Mouse (Mus musculus) intestine, postnatal 0 days (tissue): ENCODE results near the gene Epb41l2. TPM values are rescaled to one million over a fixed set of nuclear protein-coding genes. Genes with fewer than 3 reads are reported as not detected.

ENCODE experiments used
- ATAC-seq: fragments of 200-750 bp; cut with Nextera tagmentation; 2 replicates; pipeline ENCODE4 v1.8.0; 2017; ENCODE audit warnings: mild to moderate bottlenecking, moderate TSS enrichment, moderate library complexity
- H3K27ac ChIP-seq: fragments of 300-500 bp; sonication (generic); 2 replicates; pipeline ENCODE4 v1.5.1; 2014; ENCODE audit warnings: mild to moderate bottlenecking, low read depth, low read length, moderate library complexity
- H3K27me3 ChIP-seq: fragments of 300-500 bp; sonication (generic); replicated peaks from 2 replicates; pipeline ENCODE4 v1.6.1; 2014; ENCODE audit warnings: low read length, mixed read lengths; ENCODE audit not compliant: control insufficient read depth, insufficient read depth
- H3K36me3 ChIP-seq: fragments of 300-500 bp; sonication (generic); 2 replicates; pipeline ENCODE4 v1.6.1; 2014; ENCODE audit warnings: mild to moderate bottlenecking, moderate library complexity; ENCODE audit not compliant: control insufficient read depth, insufficient read depth
- H3K4me1 ChIP-seq: fragments of 300-500 bp; sonication (generic); replicated peaks from 2 replicates; pipeline ENCODE4 v1.6.1; 2014; ENCODE audit warnings: antibody characterized with exemption, low read length, mixed read lengths; ENCODE audit not compliant: control insufficient read depth, insufficient read depth
- H3K4me2 ChIP-seq: fragments of 300-500 bp; sonication (generic); replicated peaks from 2 replicates; pipeline ENCODE4 v1.6.1; 2014; ENCODE audit warnings: low read depth, mild to moderate bottlenecking, moderate library complexity
- H3K4me3 ChIP-seq: fragments of 300-500 bp; sonication (generic); 2 replicates; pipeline ENCODE4 v1.5.1; 2014; ENCODE audit warnings: low read depth, low read length
- H3K9ac ChIP-seq: fragments of 300-500 bp; sonication (generic); 2 replicates; pipeline ENCODE4 v1.6.1; 2014; ENCODE audit warnings: mild to moderate bottlenecking, low read depth, low read length
- H3K9me3 ChIP-seq: fragments of 300-500 bp; sonication (generic); 2 replicates; pipeline ENCODE4 v1.6.1; 2016; ENCODE audit warnings: mixed run types; ENCODE audit not compliant: control insufficient read depth
- CTCF ChIP-seq: sonication (generic); IDR thresholded peaks from 2 replicates; pipeline ENCODE4 v1.5.1; 2016; ENCODE audit warnings: low read depth, mild to moderate bottlenecking, control low read depth, antibody characterized with exemption, moderate library complexity
- WGBS: fragments of 180-500 bp; shearing (Covaris S2); extraction: QIAGEN DNeasy Blood & Tissue Kit; methylation state at CpG from one replicate; pipeline ENCODE4 v1.1.7; 2014; 5-methylcytosine and 5-hydroxymethylcytosine counted together
- polyA plus RNA-seq: library from polyadenylated mRNA; unstranded; fragments of >200 nt; fragmentation: Nextera tagmentation; extraction: Ambion mirVana; gene quantifications from 2 replicates; pipeline ENCODE4 v1.2.1, GENCODE M21; 2015

Epb41l2 gene
- polyA plus RNA-seq, 1 experiment from 2014 or later, result 13.8 TPM

- H3K27me3 ChIP-seq, result no peaks in the 10 kb centered on the region
- H3K9ac ChIP-seq, result no peak overlapping the region
- no peaks in the 10 kb centered on the region for H3K9me3 ChIP-seq
- H3K4me1 ChIP-seq, result peaks cover 8% of the 10 kb centered on the region; the same call in 1 of the 2 replicates
- WGBS, result 77% methylated on average over 2 of the region's 2 CpGs
- no peaks in the 10 kb centered on the region for H3K36me3 ChIP-seq
- H3K4me3 ChIP-seq, result no peak overlapping the region
- no peak overlapping the region for H3K4me2 ChIP-seq
- ATAC-seq, result no peak
- H3K27ac ChIP-seq, result no peak overlapping the region
- TF ChIP-seq CTCF, result no peak
Observed at GRCm38 (mm10) chr10:25401356-25401755, 41.8 kb downstream of the Epb41l2 start.

GRCm38 (mm10) chr10:25402886-25403285, 43.3 kb downstream of the Epb41l2 start:
- Histone ChIP-seq H3K4me1 (peaks cover 5% of the 10 kb centered on the region; the same call in 1 of the 2 replicates), H3K36me3 (no peaks in the 10 kb centered on the region)
- WGBS, result 31% methylated on average over 1 of the region's 1 CpGs

DNA sequence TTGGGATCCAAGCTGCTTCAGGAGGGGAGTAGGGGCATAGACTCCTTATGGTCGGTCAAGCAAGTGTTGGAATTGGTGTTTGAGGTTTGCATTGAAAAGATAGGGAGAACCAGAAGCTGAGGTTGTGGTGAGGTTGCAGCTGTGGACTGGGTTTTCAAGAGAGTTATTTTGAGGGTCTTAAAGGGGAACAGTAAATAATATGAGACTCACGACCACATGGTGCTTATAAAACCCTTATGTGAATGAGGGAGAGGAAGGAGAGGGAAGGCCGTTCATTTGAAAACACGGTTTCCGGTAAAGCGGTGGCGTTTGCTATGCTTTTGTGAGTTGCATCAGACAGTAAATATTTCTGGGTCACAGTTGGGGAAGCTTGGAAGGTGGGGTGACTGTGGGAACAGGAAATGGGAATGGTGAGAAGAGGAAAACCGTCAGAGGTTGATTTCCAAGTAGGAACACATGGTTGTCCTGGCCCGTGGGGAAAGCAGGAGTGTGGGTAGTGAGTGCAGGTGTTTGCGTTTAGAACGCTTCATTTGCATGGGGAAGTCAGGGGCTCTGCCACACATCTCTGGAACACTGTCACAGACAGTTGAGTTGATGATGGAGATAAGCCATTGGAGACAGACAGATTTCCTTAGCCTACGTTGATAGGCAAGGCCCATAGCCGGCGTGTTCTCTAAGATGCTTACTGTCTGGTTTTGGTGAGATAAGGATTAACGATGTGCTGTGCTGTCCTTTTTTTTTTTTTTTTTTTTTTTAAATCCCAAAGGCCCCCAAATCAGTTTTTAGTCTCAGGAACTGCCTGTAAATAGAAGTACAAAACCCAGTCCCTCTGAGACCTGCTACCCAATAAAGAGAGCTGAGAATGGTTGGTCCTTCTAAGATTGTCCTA, 44.5 kb downstream of the Epb41l2 start:
- no peak overlapping the region for H3K9ac ChIP-seq
- no peaks in the 10 kb centered on the region for H3K9me3 ChIP-seq
- H3K27me3 ChIP-seq, result no peaks in the 10 kb centered on the region
- no peak overlapping the region for H3K4me2 ChIP-seq
- H3K27ac ChIP-seq, result no peak overlapping the region
- TF ChIP-seq CTCF, result no peak
- ATAC-seq, result no peak
- H3K4me3 ChIP-seq, result no peak overlapping the region
- WGBS, result 72% methylated on average over 15 of the region's 15 CpGs
- 0 out of 2 replicates have a peak, but pooled peaks cover 2% of the 10 kb centered on the region for H3K4me1 ChIP-seq
- H3K36me3 ChIP-seq, result no peaks in the 10 kb centered on the region

More at GRCm38 (mm10) chr10:25402886-25403285, 43.3 kb downstream of the Epb41l2 start:
- no peak overlapping the region for H3K4me3 ChIP-seq
- H3K27me3 ChIP-seq, result no peaks in the 10 kb centered on the region
- TF ChIP-seq CTCF, result no peak
- no peak for ATAC-seq
- H3K9me3 ChIP-seq, result no peaks in the 10 kb centered on the region
- H3K4me2 ChIP-seq, result no peak overlapping the region
- H3K27ac ChIP-seq, result no peak overlapping the region
- H3K9ac ChIP-seq, result no peak overlapping the region

- no peak overlapping the region for H3K4me2 ChIP-seq
- no peaks in the 10 kb centered on the region for H3K27me3 ChIP-seq
- H3K9ac ChIP-seq, result no peak overlapping the region
- no peak for ATAC-seq
- no peak overlapping the region for H3K4me3 ChIP-seq
- H3K27ac ChIP-seq, result no peak overlapping the region
- no peak for TF ChIP-seq CTCF
- H3K4me1 ChIP-seq, result 0 out of 2 replicates have a peak, but pooled peaks cover 2% of the 10 kb centered on the region
- WGBS, result 78% methylated on average over 6 of the region's 6 CpGs
- no peaks in the 10 kb centered on the region for H3K9me3 ChIP-seq
- no peaks in the 10 kb centered on the region for H3K36me3 ChIP-seq
Observed at GRCm38 (mm10) chr10:25404702-25405098, 45.1 kb downstream of the Epb41l2 start.

DNA sequence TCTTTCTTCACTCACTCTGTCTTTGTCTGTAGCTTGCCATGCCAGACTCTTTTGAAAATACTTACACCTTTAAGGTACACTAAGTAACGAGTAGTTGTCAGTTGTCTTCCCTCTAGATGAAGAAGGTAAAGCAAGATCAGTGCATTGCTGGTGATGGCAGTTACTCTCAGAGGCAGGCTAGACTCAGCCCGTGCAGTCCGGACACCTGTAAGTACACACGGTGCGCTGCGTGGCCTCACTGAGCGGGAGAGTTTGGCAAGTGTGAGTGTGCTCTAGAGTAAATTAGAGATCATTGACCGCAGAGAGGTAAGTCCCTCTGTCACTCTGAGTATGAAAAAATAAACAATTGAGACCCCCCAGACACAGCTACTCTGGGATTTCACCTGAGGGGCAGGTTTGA, 46.0 kb downstream of the Epb41l2 start:
- no peak overlapping the region for H3K9ac ChIP-seq
- no peak overlapping the region for H3K4me3 ChIP-seq
- no peaks in the 10 kb centered on the region for H3K9me3 ChIP-seq
- H3K27ac ChIP-seq, result no peak overlapping the region
- H3K4me2 ChIP-seq, result no peak overlapping the region
- H3K4me1 ChIP-seq, result 0 out of 2 replicates have a peak, but pooled peaks cover 2% of the 10 kb centered on the region
- TF ChIP-seq CTCF, result no peak
- H3K36me3 ChIP-seq, result no peaks in the 10 kb centered on the region
- no peak for ATAC-seq
- WGBS, result 87% methylated on average over 8 of the region's 8 CpGs
- no peaks in the 10 kb centered on the region for H3K27me3 ChIP-seq

DNA sequence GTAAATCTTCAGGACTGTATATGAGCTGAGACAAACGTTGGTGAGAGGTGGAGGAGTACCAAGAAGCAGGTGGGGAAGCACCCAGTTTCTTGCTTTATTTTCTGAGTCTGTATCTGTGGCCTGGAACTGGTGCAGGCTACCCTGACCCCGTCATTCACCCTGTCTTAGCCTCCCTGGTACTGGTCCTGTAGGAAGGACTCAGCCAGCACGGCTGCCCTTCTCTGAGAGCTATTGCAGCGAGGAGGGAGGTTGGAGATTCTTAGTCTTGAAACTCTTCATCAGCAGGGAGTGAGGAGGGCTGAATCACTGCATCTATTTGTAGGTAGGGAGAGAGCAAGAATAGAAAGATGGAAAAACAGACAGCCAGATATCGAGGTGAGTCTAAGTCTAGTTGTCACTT, 47.1 kb downstream of the Epb41l2 start:
- no peak for ATAC-seq
- H3K4me3 ChIP-seq, result no peak overlapping the region
- WGBS, result 79% methylated on average over 5 of the region's 5 CpGs
- H3K27me3 ChIP-seq, result no peaks in the 10 kb centered on the region
- H3K4me1 ChIP-seq, result 0 out of 2 replicates have a peak, but pooled peaks cover 2% of the 10 kb centered on the region
- H3K9me3 ChIP-seq, result no peaks in the 10 kb centered on the region
- TF ChIP-seq CTCF, result no peak
- H3K9ac ChIP-seq, result no peak overlapping the region
- H3K4me2 ChIP-seq, result no peak overlapping the region
- H3K36me3 ChIP-seq, result no peaks in the 10 kb centered on the region
- no peak overlapping the region for H3K27ac ChIP-seq
